In the genomic region with DNA sequence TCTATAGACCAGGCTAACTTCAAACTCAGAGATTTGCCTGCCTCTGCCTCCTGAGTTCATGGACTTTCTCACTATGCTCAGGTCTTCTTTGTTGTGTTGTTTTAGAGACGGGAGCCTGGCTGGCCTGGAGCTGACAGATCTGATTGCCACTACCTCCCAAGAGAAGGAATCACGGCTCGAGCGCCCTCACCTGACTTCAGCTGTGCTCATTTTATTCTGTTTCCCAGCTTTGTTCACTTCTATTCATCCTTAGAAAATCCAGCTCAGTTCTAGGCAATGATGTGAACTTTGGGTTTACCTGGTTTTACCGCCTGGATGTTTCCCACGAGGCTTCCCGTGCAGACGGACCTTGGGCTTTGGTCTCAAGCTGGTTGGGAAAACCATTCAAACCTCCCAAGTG, we compare ENCODE assay signal across 22 mouse cellular contexts.
"Had no signal": no experiment of that assay in that cellular context is flagged by ENCODE, and none has a peak within 500 bp of the region (broad histone marks: within the 10 kb centered on the region; RNA-seq: fewer than 3 reads in every experiment).

No protein-coding gene starts in this region.

- H3K27ac ChIP-seq: heart, adult 2 months; heart, embryonic 13.5 days; heart, embryonic 15.5 days; hindbrain, embryonic 13.5 days; hindbrain, embryonic 15.5 days; hindbrain, postnatal 0 days; kidney, postnatal 0 days; layer of hippocampus, adult 2 months; left cerebral cortex, adult 2 months; limb, embryonic 13.5 days; limb, embryonic 15.5 days; liver, embryonic 12.5 days; liver, embryonic 14.5 days had no signal

- H3K4me2 ChIP-seq: heart, embryonic 11.5 days; heart, embryonic 13.5 days; heart, embryonic 15.5 days; hindbrain, embryonic 13.5 days; hindbrain, embryonic 15.5 days; limb, embryonic 13.5 days; limb, embryonic 15.5 days; liver, embryonic 12.5 days had no signal

- DNase-seq: gastrocnemius, postnatal 10 days; gastrocnemius, postnatal 36 days; heart, adult 2 months; heart, postnatal 14 days; heart, postnatal 36 days; kidney, adult 8-10 months; kidney, postnatal 14 days; kidney, postnatal 4 days had no signal

- H3K4me1 ChIP-seq: heart, embryonic 13.5 days; hindbrain, embryonic 15.5 days; limb, embryonic 15.5 days had no signal

- ATAC-seq: hindbrain, postnatal 0 days; intestine, postnatal 0 days; liver, embryonic 12.5 days had no signal

- H3K9me3 ChIP-seq: heart, embryonic 13.5 days; heart, embryonic 15.5 days; hindbrain, embryonic 13.5 days; hindbrain, embryonic 15.5 days; limb, embryonic 13.5 days; limb, embryonic 15.5 days; liver, embryonic 12.5 days had no signal

- H3K9ac ChIP-seq: heart, embryonic 13.5 days; heart, embryonic 15.5 days; hindbrain, embryonic 13.5 days; hindbrain, embryonic 15.5 days; limb, embryonic 13.5 days; limb, embryonic 15.5 days; liver, embryonic 12.5 days; liver, embryonic 14.5 days had no signal

- H3K27me3 ChIP-seq: heart, embryonic 13.5 days; heart, embryonic 15.5 days; hindbrain, embryonic 13.5 days; hindbrain, embryonic 15.5 days; limb, embryonic 13.5 days; limb, embryonic 15.5 days; liver, embryonic 12.5 days had no signal

- H3K4me3 ChIP-seq: heart, adult 2 months; heart, embryonic 13.5 days; heart, embryonic 15.5 days; hindbrain, embryonic 13.5 days; hindbrain, embryonic 15.5 days; layer of hippocampus, adult 2 months; left cerebral cortex, adult 2 months; limb, embryonic 13.5 days; limb, embryonic 15.5 days; liver, embryonic 12.5 days had no signal
